Mouse (Mus musculus) erythroblast, embryonic 14.5 days (primary cell): ENCODE data around the gene Jmjd1c.

Source experiments
- GATA1 ChIP-seq: IDR thresholded peaks from 2 replicates; pipeline ENCODE4 v1.6.1; 2012; ENCODE audit warnings: low read length, inconsistent platforms, mixed read lengths
- TAL1 ChIP-seq: IDR thresholded peaks from 3 replicates; pipeline ENCODE4 v1.6.1; 2012; ENCODE audit warnings: low read length, inconsistent platforms, mixed read lengths

DNA sequence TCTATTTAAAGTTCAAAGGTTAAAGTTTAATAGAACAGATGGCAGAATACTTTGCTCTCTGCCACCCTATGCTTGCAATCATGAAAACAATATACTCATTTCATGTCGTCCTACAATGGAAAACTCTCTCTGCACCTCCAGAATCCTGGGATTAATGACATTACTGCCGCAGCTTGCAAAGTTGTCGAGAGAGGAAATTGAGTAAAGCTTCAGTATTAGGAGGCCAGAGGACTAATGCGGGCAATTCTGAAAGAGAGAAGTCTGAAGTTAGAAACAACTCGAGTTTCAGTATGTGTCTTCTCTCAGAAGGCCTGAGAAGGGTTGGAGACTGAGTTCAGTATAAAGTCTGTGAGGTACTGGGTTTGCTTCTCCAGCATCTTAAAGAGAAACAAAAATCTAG is 84.9 kb downstream of the Jmjd1c start:
- TF ChIP-seq GATA1, result no peak
- TF ChIP-seq TAL1, result no peak
